Mouse (Mus musculus) bone marrow, adult 2 months (tissue): ENCODE measurements at regions not wholly inside any gene's neighbourhood (a gene's known extent, or its start where the extent isn't known, plus 50 kb on each side); places are given as distances from the start of the nearest gene placed in this dataset.

ENCODE experiments used
- CTCF ChIP-seq: fragments of 200-500 bp; IDR thresholded peaks from 2 replicates; pipeline ENCODE4 v1.5.1; 2011; ENCODE audit warnings: low read length, control low read depth; ENCODE audit not compliant: control insufficient read depth, insufficient read depth
- POLR2A ChIP-seq: fragments of 200-500 bp; IDR thresholded peaks from 2 replicates; pipeline ENCODE4 v1.6.1; 2011; ENCODE audit warnings: low read depth, mild to moderate bottlenecking, control low read depth, low read length, borderline replicate concordance; ENCODE audit not compliant: control insufficient read depth

- TF ChIP-seq CTCF (no peak), POLR2A (no peak)
Measured at GRCm38 (mm10) chr16:93075488-93075887, 249.5 kb upstream of the Runx1 start.
